Mouse (Mus musculus): ENCODE data around the gene Fbxo45. TPM values are rescaled to one million over a fixed set of nuclear protein-coding genes. Genes with fewer than 3 reads are reported as not detected.

Gene Fbxo45
- polyA plus RNA-seq (2017; shearing (Covaris generic)): 2.5 TPM

GRCm38 (mm10) chr16:32246952-32247370 lies at the start of gene Fbxo45, which contains the start of gene Wdr53:
Gene Fbxo45 (minus strand): TSS chr16:32247158.
Gene Wdr53 (plus strand): TSS chr16:32247227.

DNA sequence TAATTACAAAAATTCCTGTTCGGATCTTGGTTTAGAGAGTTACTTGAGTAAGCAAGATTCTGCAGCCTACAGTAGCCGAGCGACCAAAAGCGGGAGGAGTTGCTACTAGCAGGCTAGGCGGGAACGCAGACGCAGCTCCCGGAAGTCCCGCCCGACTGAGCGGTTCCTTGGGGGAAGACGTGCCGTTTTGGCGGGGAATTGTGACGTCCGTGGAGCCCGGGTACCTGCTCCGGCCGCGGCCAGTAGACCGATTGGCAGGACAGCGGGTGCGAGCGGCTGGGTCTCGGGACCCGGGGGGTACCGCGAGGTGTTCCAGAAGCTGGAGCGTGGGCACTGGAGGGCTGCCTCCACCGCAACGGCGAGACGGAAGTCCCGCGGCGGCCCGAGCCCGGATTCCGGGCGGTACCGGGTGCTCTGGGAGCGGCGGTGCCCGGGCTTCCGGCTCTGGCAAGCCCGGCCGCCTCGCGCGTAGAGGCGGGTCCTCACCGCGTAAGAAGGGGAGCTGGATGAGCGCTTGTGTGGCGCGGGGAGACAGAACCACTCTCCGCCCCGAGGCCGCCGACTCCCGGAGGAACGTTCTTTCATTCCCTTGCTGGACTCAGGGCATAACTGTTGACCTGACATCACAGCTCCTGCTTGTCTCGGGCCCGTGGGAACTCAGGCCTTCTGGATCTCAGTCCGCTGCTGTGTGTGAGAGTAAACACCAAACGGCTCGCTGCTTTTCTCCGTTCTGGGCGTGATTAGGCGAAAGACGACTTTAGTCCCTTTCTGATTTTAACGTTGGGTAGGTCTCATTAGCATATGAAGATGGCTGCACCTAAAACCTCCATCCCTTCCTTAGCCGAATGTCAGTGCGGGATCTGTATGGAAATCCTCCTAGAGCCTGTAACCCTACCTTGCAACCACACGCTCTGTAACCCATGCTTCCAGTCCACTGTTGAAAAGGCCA lies 30.6 kb upstream of the Fbxo45 start, which contains the start of gene Rnf168:
Gene Rnf168, plus strand, starts transcription at position 152 of the 949 bp plus-strand sequence.

GRCm38 (mm10) chr16:32271291-32271690 lies 24.3 kb upstream of the Fbxo45 start, which contains the start of gene Smco1:
Gene Smco1 (plus strand): TSS chr16:32271468.

Other genes with a start within 250 kb of the Fbxo45 start
- gene Senp5, start 243.9 kb downstream of the Fbxo45 start, polyA plus RNA-seq (2017; shearing (Covaris generic)): 13.9 TPM
- gene Pak2, start 167.8 kb downstream of the Fbxo45 start, polyA plus RNA-seq (2017; shearing (Covaris generic)): 58.9 TPM
- gene Pigx, start 147.4 kb downstream of the Fbxo45 start, polyA plus RNA-seq (2017; shearing (Covaris generic)): 91.0 TPM
- gene Cep19, start 147.4 kb downstream of the Fbxo45 start, polyA plus RNA-seq (2017; shearing (Covaris generic)): 44.3 TPM
- 120 TPM for gene Nrros, start 81.6 kb downstream of the Fbxo45 start, polyA plus RNA-seq (2017; shearing (Covaris generic))
- gene Bex6, start 67.3 kb downstream of the Fbxo45 start, polyA plus RNA-seq (2017; shearing (Covaris generic)): not detected
- 25.0 TPM for gene Wdr53, start 69 bp upstream of the Fbxo45 start, polyA plus RNA-seq (2017; shearing (Covaris generic))
- not detected for gene Smco1, start 24.3 kb upstream of the Fbxo45 start, polyA plus RNA-seq (2017; shearing (Covaris generic))
- 12.3 TPM for gene Rnf168, start 30.3 kb upstream of the Fbxo45 start, polyA plus RNA-seq (2017; shearing (Covaris generic))
- gene Ubxn7, start 85.1 kb upstream of the Fbxo45 start, polyA plus RNA-seq (2017; shearing (Covaris generic)): 33.3 TPM
- gene Tm4sf19, start 153.3 kb upstream of the Fbxo45 start, polyA plus RNA-seq (2017; shearing (Covaris generic)): not detected
- 4.4 TPM for gene Tctex1d2, start 172.5 kb upstream of the Fbxo45 start, polyA plus RNA-seq (2017; shearing (Covaris generic))
- gene Pcyt1a, start 183.8 kb upstream of the Fbxo45 start, polyA plus RNA-seq (2017; shearing (Covaris generic)): 15.5 TPM
- gene Slc51a, start 240.7 kb upstream of the Fbxo45 start, polyA plus RNA-seq (2017; shearing (Covaris generic)): 0.15 TPM
- gene Zdhhc19, start 249.1 kb upstream of the Fbxo45 start, polyA plus RNA-seq (2017; shearing (Covaris generic)): not detected

Data from CD4-positive, CD25-positive, alpha-beta regulatory T cell, adult 9 weeks (primary cell).